Mouse (Mus musculus) kidney, embryonic 15.5 days (tissue): ENCODE data around the gene Gria4. TPM values are rescaled to one million over a fixed set of nuclear protein-coding genes. Genes with fewer than 3 reads are reported as not detected.

Experiments used
- ATAC-seq: fragments of 200-750 bp; cut with Nextera tagmentation; replicated peaks from 2 replicates; pipeline ENCODE4 v1.8.0; 2017; ENCODE audit warnings: moderate TSS enrichment; ENCODE audit not compliant: low FRiP score
- H3K27ac ChIP-seq: fragments of 300-500 bp; sonication (generic); 2 replicates; pipeline ENCODE4 v1.5.1; 2015; ENCODE audit warnings: mild to moderate bottlenecking, inconsistent platforms
- H3K27me3 ChIP-seq: fragments of 300-500 bp; sonication (generic); 2 replicates; pipeline ENCODE4 v1.6.1; 2015; ENCODE audit warnings: inconsistent platforms
- H3K36me3 ChIP-seq: fragments of 300-500 bp; sonication (generic); 2 replicates; pipeline ENCODE4 v1.6.1; 2015; ENCODE audit warnings: inconsistent platforms
- H3K4me1 ChIP-seq: fragments of 300-500 bp; sonication (generic); 2 replicates; pipeline ENCODE4 v1.6.1; 2015; ENCODE audit warnings: inconsistent platforms
- H3K4me2 ChIP-seq: fragments of 300-500 bp; sonication (generic); 2 replicates; pipeline ENCODE4 v1.6.1; 2015; ENCODE audit warnings: moderate library complexity, mild to moderate bottlenecking, inconsistent platforms
- H3K4me3 ChIP-seq: fragments of 300-500 bp; sonication (generic); replicated peaks from 2 replicates; pipeline ENCODE4 v1.5.1; 2015; ENCODE audit warnings: mild to moderate bottlenecking, inconsistent platforms
- H3K9ac ChIP-seq: fragments of 300-500 bp; sonication (generic); 2 replicates; pipeline ENCODE4 v1.6.1; 2015; ENCODE audit warnings: mild to moderate bottlenecking, inconsistent platforms
- H3K9me3 ChIP-seq: fragments of 300-500 bp; sonication (generic); replicated peaks from 2 replicates; pipeline ENCODE4 v1.6.1; 2016; ENCODE audit warnings: inconsistent platforms
- WGBS: fragments of 180-500 bp; shearing (Covaris S2); methylation state at CpG from one replicate; pipeline ENCODE4 v1.1.7; 2015; ENCODE audit warnings: mixed read lengths; 5-methylcytosine and 5-hydroxymethylcytosine counted together
- polyA plus RNA-seq: library from polyadenylated mRNA; unstranded; fragments of >200 nt; fragmentation: Nextera tagmentation; extraction: Ambion mirVana; gene quantifications from 2 replicates; pipeline ENCODE4 v1.2.1, GENCODE M21; 2015

The Gria4 gene
- polyA plus RNA-seq, 1 experiment from 2014 or later = 12.6 TPM

- WGBS = 89% methylated on average over 1 of the region's 1 CpGs
These were observed 116.9 kb downstream of the Gria4 start for GRCm38 (mm10) chr9:4679099-4679498.

GRCm38 (mm10) chr9:4665691-4666090, 130.3 kb downstream of the Gria4 start:
- Histone ChIP-seq H3K9me3 (no peaks in the 10 kb centered on the region), H3K36me3 (no peaks in the 10 kb centered on the region), H3K27me3 (no peaks in the 10 kb centered on the region), H3K9ac (no peak overlapping the region), H3K4me1 (no peaks in the 10 kb centered on the region), H3K4me2 (no peak overlapping the region), H3K27ac (no peak overlapping the region), H3K4me3 (no peak overlapping the region)
- WGBS = 75% methylated on average over 2 of the region's 2 CpGs
- no peak for ATAC-seq

More at GRCm38 (mm10) chr9:4679099-4679498, 116.9 kb downstream of the Gria4 start:
- no peak overlapping the region for H3K27ac ChIP-seq
- no peak for ATAC-seq
- H3K36me3 ChIP-seq = no peaks in the 10 kb centered on the region
- no peaks in the 10 kb centered on the region for H3K27me3 ChIP-seq
- H3K4me1 ChIP-seq = no peaks in the 10 kb centered on the region
- no peaks in the 10 kb centered on the region for H3K9me3 ChIP-seq
- no peak overlapping the region for H3K4me2 ChIP-seq
- H3K9ac ChIP-seq = no peak overlapping the region
- H3K4me3 ChIP-seq = no peak overlapping the region

GRCm38 (mm10) chr9:4662421-4662820, 133.6 kb downstream of the Gria4 start:
- Histone ChIP-seq H3K9ac (no peak overlapping the region), H3K9me3 (no peaks in the 10 kb centered on the region), H3K4me3 (no peak overlapping the region), H3K4me1 (no peaks in the 10 kb centered on the region), H3K27me3 (no peaks in the 10 kb centered on the region), H3K36me3 (no peaks in the 10 kb centered on the region), H3K4me2 (no peak overlapping the region), H3K27ac (no peak overlapping the region)
- WGBS = 83% methylated on average over 1 of the region's 1 CpGs
- ATAC-seq = no peak

- Histone ChIP-seq H3K9me3 (no peaks in the 10 kb centered on the region), H3K27me3 (no peaks in the 10 kb centered on the region), H3K9ac (no peak overlapping the region), H3K27ac (no peak overlapping the region), H3K4me2 (no peak overlapping the region), H3K4me3 (no peak overlapping the region), H3K36me3 (no peaks in the 10 kb centered on the region), H3K4me1 (no peaks in the 10 kb centered on the region)
- ATAC-seq = no peak
These were observed 137.1 kb downstream of the Gria4 start for GRCm38 (mm10) chr9:4658951-4659350.

GRCm38 (mm10) chr9:4654333-4654732, 141.7 kb downstream of the Gria4 start:
- Histone ChIP-seq H3K4me1 (no peaks in the 10 kb centered on the region), H3K36me3 (no peaks in the 10 kb centered on the region), H3K4me2 (no peak overlapping the region), H3K9ac (no peak overlapping the region), H3K9me3 (no peaks in the 10 kb centered on the region), H3K4me3 (no peak overlapping the region), H3K27ac (no peak overlapping the region), H3K27me3 (no peaks in the 10 kb centered on the region)
- WGBS = 94% methylated on average over 1 of the region's 1 CpGs
- ATAC-seq = no peak

- Histone ChIP-seq H3K4me3 (no peak overlapping the region), H3K27me3 (no peaks in the 10 kb centered on the region), H3K4me1 (no peaks in the 10 kb centered on the region), H3K9me3 (no peaks in the 10 kb centered on the region), H3K4me2 (no peak overlapping the region), H3K9ac (no peak overlapping the region), H3K36me3 (no peaks in the 10 kb centered on the region), H3K27ac (no peak overlapping the region)
- no peak for ATAC-seq
- 43% methylated on average over 2 of the region's 2 CpGs for WGBS
These were observed 156.7 kb downstream of the Gria4 start for GRCm38 (mm10) chr9:4639192-4639900.

GRCm38 (mm10) chr9:4631910-4632309, 164.1 kb downstream of the Gria4 start:
- Histone ChIP-seq H3K9ac (no peak overlapping the region), H3K27me3 (no peaks in the 10 kb centered on the region), H3K4me1 (no peaks in the 10 kb centered on the region), H3K27ac (no peak overlapping the region), H3K9me3 (no peaks in the 10 kb centered on the region), H3K4me3 (no peak overlapping the region), H3K4me2 (no peak overlapping the region), H3K36me3 (no peaks in the 10 kb centered on the region)
- WGBS = 87% methylated on average over 4 of the region's 4 CpGs
- ATAC-seq = no peak

GRCm38 (mm10) chr9:4615286-4615685, 180.7 kb downstream of the Gria4 start:
- Histone ChIP-seq H3K4me1 (no peaks in the 10 kb centered on the region), H3K9ac (no peak overlapping the region), H3K4me3 (no peak overlapping the region), H3K9me3 (no peaks in the 10 kb centered on the region), H3K36me3 (no peaks in the 10 kb centered on the region), H3K4me2 (no peak overlapping the region), H3K27ac (no peak overlapping the region), H3K27me3 (no peaks in the 10 kb centered on the region)
- ATAC-seq = no peak

GRCm38 (mm10) chr9:4605354-4605753, 190.7 kb downstream of the Gria4 start:
- Histone ChIP-seq H3K4me1 (no peaks in the 10 kb centered on the region), H3K9ac (no peak overlapping the region), H3K4me3 (no peak overlapping the region), H3K36me3 (no peaks in the 10 kb centered on the region), H3K4me2 (no peak overlapping the region), H3K27ac (no peak overlapping the region), H3K27me3 (no peaks in the 10 kb centered on the region), H3K9me3 (no peaks in the 10 kb centered on the region)
- no peak for ATAC-seq
- 83% methylated on average over 3 of the region's 3 CpGs for WGBS

- Histone ChIP-seq H3K27me3 (no peaks in the 10 kb centered on the region), H3K36me3 (no peaks in the 10 kb centered on the region), H3K4me2 (no peak overlapping the region), H3K4me3 (no peak overlapping the region), H3K4me1 (no peaks in the 10 kb centered on the region), H3K9ac (no peak overlapping the region), H3K9me3 (no peaks in the 10 kb centered on the region), H3K27ac (no peak overlapping the region)
- ATAC-seq = no peak
These were observed 191.8 kb downstream of the Gria4 start for GRCm38 (mm10) chr9:4604236-4604635.

GRCm38 (mm10) chr9:4601788-4602187, 194.2 kb downstream of the Gria4 start:
- Histone ChIP-seq H3K36me3 (no peaks in the 10 kb centered on the region), H3K4me2 (no peak overlapping the region), H3K4me3 (no peak overlapping the region), H3K27ac (no peak overlapping the region), H3K9ac (no peak overlapping the region), H3K27me3 (no peaks in the 10 kb centered on the region), H3K9me3 (no peaks in the 10 kb centered on the region), H3K4me1 (no peaks in the 10 kb centered on the region)
- 68% methylated on average over 2 of the region's 2 CpGs for WGBS
- ATAC-seq = peak; percentile 74

GRCm38 (mm10) chr9:4573596-4573995, 222.4 kb downstream of the Gria4 start:
- no peak overlapping the region for H3K4me3 ChIP-seq
- H3K27me3 ChIP-seq = no peaks in the 10 kb centered on the region
- H3K36me3 ChIP-seq = no peaks in the 10 kb centered on the region
- no peak overlapping the region for H3K4me2 ChIP-seq
- no peaks in the 10 kb centered on the region for H3K9me3 ChIP-seq
- 81% methylated on average over 5 of the region's 5 CpGs for WGBS
- no peak overlapping the region for H3K9ac ChIP-seq
- no peaks in the 10 kb centered on the region for H3K4me1 ChIP-seq
- H3K27ac ChIP-seq = no peak overlapping the region
- ATAC-seq = no peak

GRCm38 (mm10) chr9:4555415-4555959, 240.5 kb downstream of the Gria4 start:
- Histone ChIP-seq H3K4me2 (no peak overlapping the region), H3K27ac (0 out of 2 replicates have a peak overlapping the region, but pooled peaks have one; percentile 6), H3K9ac (no peak overlapping the region), H3K4me1 (no peaks in the 10 kb centered on the region), H3K9me3 (no peaks in the 10 kb centered on the region), H3K27me3 (no peaks in the 10 kb centered on the region), H3K4me3 (no peak overlapping the region), H3K36me3 (no peaks in the 10 kb centered on the region)
- 62% methylated on average over 4 of the region's 4 CpGs for WGBS
- no peak for ATAC-seq
